Mouse (Mus musculus): ENCODE data around the gene 2310046K23Rik. TPM values are rescaled to one million over a fixed set of nuclear protein-coding genes. Genes with fewer than 3 reads are reported as not detected.
"Not testable (repeated sequence)": the region's sequence is repeated elsewhere in the genome, so short reads cannot be mapped to it uniquely, and the experiment has no call there.

2310046K23Rik gene
- polyA plus RNA-seq, 1 experiment from 2014 or later, result not detected

- H3K27ac ChIP-seq (replicated peaks); H3K27me3 ChIP-seq (ENCODE audit: low read depth, poor library complexity, severe bottlenecking); H3K36me3 ChIP-seq; H3K4me1 ChIP-seq; H3K9me3 ChIP-seq (replicated peaks); H3K4me3 ChIP-seq; DNase-seq (ENCODE audit: low spot score): not testable (repeated sequence)
Observed at GRCm38 (mm10) chr3:92490262-92490661, 44.0 kb downstream of the 2310046K23Rik start.

GRCm38 (mm10) chr3:92486307-92486706, 48.0 kb downstream of the 2310046K23Rik start:
- Histone ChIP-seq H3K27me3 (ENCODE audit: low read depth, poor library complexity, severe bottlenecking) (no peaks in the 10 kb centered on the region), H3K27ac (replicated peaks) (no peak overlapping the region), H3K9me3 (replicated peaks) (no peaks in the 10 kb centered on the region), H3K4me1 (no peaks in the 10 kb centered on the region), H3K36me3 (no peaks in the 10 kb centered on the region), H3K4me3 (no peak overlapping the region)
- WGBS, result 68% methylated on average over 1 of the region's 1 CpGs
- DNase-seq (ENCODE audit: low spot score), result no peak

GRCm38 (mm10) chr3:92485863-92486262, 48.4 kb downstream of the 2310046K23Rik start, which contains the start of gene Sprr1a:
Sprr1a (minus strand) TSS chr3:92485895.
- Histone ChIP-seq H3K27ac (replicated peaks) (no peak within 1 kb of the TSS), H3K4me1 (no peaks in the 10 kb centered on the region)

More at GRCm38 (mm10) chr3:92485863-92486262, 48.4 kb downstream of the 2310046K23Rik start, which contains the start of gene Sprr1a:
- H3K27me3 ChIP-seq (ENCODE audit: low read depth, poor library complexity, severe bottlenecking), result no peaks in the 10 kb centered on the region
- no peaks in the 10 kb centered on the region for H3K36me3 ChIP-seq
- DNase-seq (ENCODE audit: low spot score), result no peak
- H3K4me3 ChIP-seq, result no peak within 1 kb of the TSS
- no peaks in the 10 kb centered on the region for H3K9me3 ChIP-seq (replicated peaks)

Other genes starting within 250 kb of the 2310046K23Rik start
- not detected in 2 replicates for gene Sprr2a3, start 249.1 kb downstream of the 2310046K23Rik start, polyA plus RNA-seq (2016; fragmentation: Nextera tagmentation; extraction: Ambion mirVana)
- gene Sprr2b, start 217.9 kb downstream of the 2310046K23Rik start, polyA plus RNA-seq (2016; fragmentation: Nextera tagmentation; extraction: Ambion mirVana), result not detected in 2 replicates
- not detected in 2 replicates for gene Sprr2d, start 195.4 kb downstream of the 2310046K23Rik start, polyA plus RNA-seq (2016; fragmentation: Nextera tagmentation; extraction: Ambion mirVana)
- not detected in 2 replicates for gene Sprr2e, start 182.4 kb downstream of the 2310046K23Rik start, polyA plus RNA-seq (2016; fragmentation: Nextera tagmentation; extraction: Ambion mirVana)
- not detected in 2 replicates for gene Sprr2f, start 169.3 kb downstream of the 2310046K23Rik start, polyA plus RNA-seq (2016; fragmentation: Nextera tagmentation; extraction: Ambion mirVana)
- not detected in 2 replicates for gene Sprr2h, start 148.8 kb downstream of the 2310046K23Rik start, polyA plus RNA-seq (2016; fragmentation: Nextera tagmentation; extraction: Ambion mirVana)
- not detected in 2 replicates for gene Sprr2i, start 126.5 kb downstream of the 2310046K23Rik start, polyA plus RNA-seq (2016; fragmentation: Nextera tagmentation; extraction: Ambion mirVana)
- not detected in 2 replicates for gene Sprr2j-ps, start 116.4 kb downstream of the 2310046K23Rik start, polyA plus RNA-seq (2016; fragmentation: Nextera tagmentation; extraction: Ambion mirVana)
- 9.1 and 11.4 TPM in 2 replicates for gene Gm9774, start 105.1 kb downstream of the 2310046K23Rik start, polyA plus RNA-seq (2016; fragmentation: Nextera tagmentation; extraction: Ambion mirVana)
- not detected in 2 replicates for gene Sprr2k, start 101.9 kb downstream of the 2310046K23Rik start, polyA plus RNA-seq (2016; fragmentation: Nextera tagmentation; extraction: Ambion mirVana)
- not detected in 2 replicates for gene Sprr1b, start 95.7 kb downstream of the 2310046K23Rik start, polyA plus RNA-seq (2016; fragmentation: Nextera tagmentation; extraction: Ambion mirVana)
- gene Sprr3, start 75.8 kb downstream of the 2310046K23Rik start, polyA plus RNA-seq (2016; fragmentation: Nextera tagmentation; extraction: Ambion mirVana), result not detected in 2 replicates
- gene Sprr1a, start 48.6 kb downstream of the 2310046K23Rik start, polyA plus RNA-seq (2016; fragmentation: Nextera tagmentation; extraction: Ambion mirVana), result not detected in 2 replicates
- not detected in 2 replicates for gene Sprr4, start 34.0 kb downstream of the 2310046K23Rik start, polyA plus RNA-seq (2016; fragmentation: Nextera tagmentation; extraction: Ambion mirVana)
- 0.11 TPM in 1 of 2 replicates, not detected in the other for gene Ivl, start 39.2 kb upstream of the 2310046K23Rik start, polyA plus RNA-seq (2016; fragmentation: Nextera tagmentation; extraction: Ambion mirVana)
- not detected in 2 replicates for gene Smcp, start 54.5 kb upstream of the 2310046K23Rik start, polyA plus RNA-seq (2016; fragmentation: Nextera tagmentation; extraction: Ambion mirVana)
- gene 2210017I01Rik, start 73.0 kb upstream of the 2310046K23Rik start, polyA plus RNA-seq (2016; fragmentation: Nextera tagmentation; extraction: Ambion mirVana), result not detected in 2 replicates
- gene Lce6a, start 87.1 kb upstream of the 2310046K23Rik start, polyA plus RNA-seq (2016; fragmentation: Nextera tagmentation; extraction: Ambion mirVana), result not detected in 2 replicates
- gene Lce1a1, start 113.8 kb upstream of the 2310046K23Rik start, polyA plus RNA-seq (2016; fragmentation: Nextera tagmentation; extraction: Ambion mirVana), result not detected in 2 replicates
- gene Lce1b, start 122.4 kb upstream of the 2310046K23Rik start, polyA plus RNA-seq (2016; fragmentation: Nextera tagmentation; extraction: Ambion mirVana), result not detected in 2 replicates
- gene Lce1a2, start 135.8 kb upstream of the 2310046K23Rik start, polyA plus RNA-seq (2016; fragmentation: Nextera tagmentation; extraction: Ambion mirVana), result not detected in 2 replicates
- not detected in 2 replicates for gene Lce1c, start 144.7 kb upstream of the 2310046K23Rik start, polyA plus RNA-seq (2016; fragmentation: Nextera tagmentation; extraction: Ambion mirVana)
- not detected in 2 replicates for gene Lce1d, start 152.7 kb upstream of the 2310046K23Rik start, polyA plus RNA-seq (2016; fragmentation: Nextera tagmentation; extraction: Ambion mirVana)
- not detected in 2 replicates for gene Lce1e, start 174.6 kb upstream of the 2310046K23Rik start, polyA plus RNA-seq (2016; fragmentation: Nextera tagmentation; extraction: Ambion mirVana)
- gene Lce1f, start 185.8 kb upstream of the 2310046K23Rik start, polyA plus RNA-seq (2016; fragmentation: Nextera tagmentation; extraction: Ambion mirVana), result not detected in 2 replicates
- gene Gm38119, start 204.6 kb upstream of the 2310046K23Rik start, polyA plus RNA-seq (2016; fragmentation: Nextera tagmentation; extraction: Ambion mirVana), result not detected in 2 replicates
- not detected in 2 replicates for gene Lce1g, start 217.8 kb upstream of the 2310046K23Rik start, polyA plus RNA-seq (2016; fragmentation: Nextera tagmentation; extraction: Ambion mirVana)
- not detected in 2 replicates for gene Lce1h, start 230.6 kb upstream of the 2310046K23Rik start, polyA plus RNA-seq (2016; fragmentation: Nextera tagmentation; extraction: Ambion mirVana)
- not detected in 2 replicates for gene Lce1i, start 244.4 kb upstream of the 2310046K23Rik start, polyA plus RNA-seq (2016; fragmentation: Nextera tagmentation; extraction: Ambion mirVana)

Measured in midbrain, embryonic 10.5 days (tissue).